Mouse (Mus musculus) midbrain, embryonic 14.5 days (tissue): Measurements from ENCODE around the gene Olfr286. TPM values are rescaled to one million over a fixed set of nuclear protein-coding genes. Genes with fewer than 3 reads are reported as not detected.

ENCODE experiments used
- ATAC-seq: fragments of 200-750 bp; cut with Nextera tagmentation; 2 replicates; pipeline ENCODE4 v1.8.0; 2017; ENCODE audit warnings: moderate number of reproducible peaks, moderate library complexity; ENCODE audit not compliant: low FRiP score, low TSS enrichment
- DNase-seq: peaks from one replicate; pipeline ENCODE4 v3.0.0-alpha.2; 2015
- H3K27ac ChIP-seq: fragments of 300-500 bp; sonication (generic); replicated peaks from 2 replicates; pipeline ENCODE4 v1.5.1; 2014; ENCODE audit warnings: mild to moderate bottlenecking, low read depth, low read length, moderate library complexity
- H3K27me3 ChIP-seq: fragments of 300-500 bp; sonication (generic); 2 replicates; pipeline ENCODE4 v1.6.1; 2014; ENCODE audit warnings: low read length, control low read depth, mixed read lengths; ENCODE audit not compliant: control insufficient read depth, insufficient read depth
- H3K36me3 ChIP-seq: fragments of 300-500 bp; sonication (generic); 2 replicates; pipeline ENCODE4 v1.6.1; 2014; ENCODE audit warnings: low read length, control low read depth; ENCODE audit not compliant: control insufficient read depth, insufficient read depth
- H3K4me1 ChIP-seq: fragments of 300-500 bp; sonication (generic); 2 replicates; pipeline ENCODE4 v1.6.1; 2014; ENCODE audit warnings: mild to moderate bottlenecking, antibody characterized with exemption, low read length, control low read depth; ENCODE audit not compliant: control insufficient read depth, insufficient read depth
- H3K4me2 ChIP-seq: fragments of 300-500 bp; sonication (generic); 2 replicates; pipeline ENCODE4 v1.6.1; 2014; ENCODE audit warnings: mild to moderate bottlenecking, low read length, moderate library complexity
- H3K4me3 ChIP-seq: fragments of 300-500 bp; sonication (generic); replicated peaks from 2 replicates; pipeline ENCODE4 v1.5.1; 2014; ENCODE audit warnings: low read depth, low read length
- H3K9ac ChIP-seq: fragments of 300-500 bp; sonication (generic); replicated peaks from 2 replicates; pipeline ENCODE4 v1.6.1; 2014; ENCODE audit warnings: mild to moderate bottlenecking, low read length, moderate library complexity
- H3K9me3 ChIP-seq: fragments of 300-500 bp; sonication (generic); 2 replicates; pipeline ENCODE4 v1.6.1; 2016; ENCODE audit warnings: low read length, control low read depth, mixed read lengths; ENCODE audit not compliant: control insufficient read depth
- WGBS: fragments of 180-500 bp; shearing (Covaris S2); extraction: QIAGEN DNeasy Blood & Tissue Kit; methylation state at CpG from one replicate; pipeline ENCODE4 v1.1.7; 2014; 5-methylcytosine and 5-hydroxymethylcytosine counted together
- polyA plus RNA-seq: library from polyadenylated mRNA; unstranded; fragments of >200 nt; fragmentation: Nextera tagmentation; extraction: Ambion mirVana; gene quantifications from 2 replicates; pipeline ENCODE4 v1.2.1, GENCODE M21; 2014

Olfr286 gene
- polyA plus RNA-seq, 1 experiment from 2014 or later, result not detected

GRCm38 (mm10) chr15:98214130-98214529 lies 20.1 kb downstream of the Olfr286 start:
- ATAC-seq, result no peak
- Histone ChIP-seq H3K9me3 (no peaks in the 10 kb centered on the region), H3K27ac (no peak overlapping the region), H3K4me3 (no peak overlapping the region), H3K4me1 (no peaks in the 10 kb centered on the region), H3K27me3 (no peaks in the 10 kb centered on the region), H3K36me3 (no peaks in the 10 kb centered on the region), H3K4me2 (no peak overlapping the region), H3K9ac (no peak overlapping the region)
- 79% methylated on average over 5 of the region's 5 CpGs for WGBS
- DNase-seq, result no peak

DNA sequence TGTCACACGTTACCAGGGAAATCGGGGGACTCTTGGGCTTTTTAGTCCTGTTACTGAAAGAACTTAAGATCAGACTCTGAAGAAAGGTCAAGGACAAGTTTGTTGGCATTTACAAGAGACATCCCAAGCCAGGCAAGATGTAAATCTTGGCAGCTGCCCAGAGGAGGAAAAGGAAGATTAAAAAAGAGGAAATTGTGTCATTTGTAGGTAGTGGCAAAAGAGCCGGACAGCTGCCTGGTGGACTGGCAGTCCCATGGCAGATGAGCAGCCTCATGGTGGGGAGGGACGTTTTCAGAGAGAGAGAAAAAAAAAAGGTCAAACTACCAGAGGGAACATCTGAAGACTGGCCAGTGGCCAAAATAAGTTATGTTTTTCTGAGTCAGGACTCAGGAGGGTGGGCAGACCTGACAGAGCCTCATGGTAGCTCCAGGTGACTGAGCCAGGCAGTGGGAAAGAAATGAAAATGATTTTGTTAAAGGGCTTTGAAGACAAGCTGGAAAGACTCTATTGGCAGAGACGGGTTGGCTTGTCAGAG lies 20.8 kb downstream of the Olfr286 start:
- Histone ChIP-seq H3K9ac (no peak overlapping the region), H3K9me3 (no peaks in the 10 kb centered on the region), H3K4me3 (no peak overlapping the region), H3K36me3 (no peaks in the 10 kb centered on the region), H3K4me2 (no peak overlapping the region), H3K27me3 (no peaks in the 10 kb centered on the region), H3K27ac (no peak overlapping the region), H3K4me1 (no peaks in the 10 kb centered on the region)
- ATAC-seq (no peak), DNase-seq (no peak)
- 82% methylated on average over 5 of the region's 5 CpGs for WGBS

GRCm38 (mm10) chr15:98209676-98210075 lies 24.6 kb downstream of the Olfr286 start:
- H3K9me3 ChIP-seq, result no peaks in the 10 kb centered on the region
- no peak overlapping the region for H3K9ac ChIP-seq
- no peaks in the 10 kb centered on the region for H3K27me3 ChIP-seq
- no peak overlapping the region for H3K4me3 ChIP-seq
- DNase-seq (no peak), ATAC-seq (no peak)
- WGBS, result 87% methylated on average over 7 of the region's 7 CpGs
- no peak overlapping the region for H3K27ac ChIP-seq
- no peaks in the 10 kb centered on the region for H3K4me1 ChIP-seq
- H3K36me3 ChIP-seq, result no peaks in the 10 kb centered on the region
- no peak overlapping the region for H3K4me2 ChIP-seq

GRCm38 (mm10) chr15:98195442-98195841 lies 38.8 kb downstream of the Olfr286 start, which contains the start of gene Olfr288:
Gene Olfr288 (minus strand): TSS chr15:98195542.
- Histone ChIP-seq H3K36me3 (no peaks in the 10 kb centered on the region), H3K27ac (no peak within 1 kb of the TSS), H3K4me1 (no peaks in the 10 kb centered on the region), H3K9me3 (no peaks in the 10 kb centered on the region), H3K4me3 (no peak within 1 kb of the TSS), H3K4me2 (no peak within 1 kb of the TSS), H3K9ac (no peak within 1 kb of the TSS), H3K27me3 (no peaks in the 10 kb centered on the region)
- 65% methylated on average over 3 of the region's 3 CpGs for WGBS
- DNase-seq, result no peak
- ATAC-seq, result no peak

- no peak for DNase-seq
- Histone ChIP-seq H3K27me3 (no peaks in the 10 kb centered on the region; the same call in 1 of the 2 replicates), H3K9me3 (no peaks in the 10 kb centered on the region), H3K4me2 (no peak overlapping the region), H3K9ac (no peak overlapping the region), H3K36me3 (no peaks in the 10 kb centered on the region), H3K4me3 (no peak overlapping the region), H3K27ac (no peak overlapping the region), H3K4me1 (0 out of 2 replicates have a peak, but pooled peaks cover 5% of the 10 kb centered on the region)
- ATAC-seq, result no peak
- 72% methylated on average over 4 of the region's 4 CpGs for whole genome bisulfite sequencing
These were observed 49.8 kb downstream of the Olfr286 start for GRCm38 (mm10) chr15:98184456-98184855.

- Histone ChIP-seq H3K4me1 (0 out of 2 replicates have a peak, but pooled peaks cover 5% of the 10 kb centered on the region), H3K9me3 (no peaks in the 10 kb centered on the region), H3K9ac (no peak overlapping the region), H3K4me3 (no peak overlapping the region), H3K27ac (no peak overlapping the region), H3K27me3 (no peaks in the 10 kb centered on the region; the same call in 1 of the 2 replicates), H3K36me3 (no peaks in the 10 kb centered on the region), H3K4me2 (peak overlapping the region; percentile 82; the same call in 1 of the 2 replicates)
- DNase-seq, result no peak
- no peak for ATAC-seq
- WGBS, result 75% methylated on average over 12 of the region's 12 CpGs
These were observed 52.2 kb downstream of the Olfr286 start for GRCm38 (mm10) chr15:98181856-98182570.

GRCm38 (mm10) chr15:98181132-98181711 lies 53.0 kb downstream of the Olfr286 start:
- ATAC-seq (peak; percentile 97), DNase-seq (peak; percentile 93)
- Histone ChIP-seq H3K4me2 (peak overlapping the region; percentile 82), H3K36me3 (no peaks in the 10 kb centered on the region), H3K9ac (peak overlapping the region; percentile 52), H3K27me3 (no peaks in the 10 kb centered on the region; the same call in 1 of the 2 replicates), H3K4me3 (peak overlapping the region; percentile 45), H3K27ac (peak overlapping the region; percentile 77), H3K4me1 (0 out of 2 replicates have a peak, but pooled peaks cover 5% of the 10 kb centered on the region), H3K9me3 (no peaks in the 10 kb centered on the region)
- WGBS, result under 1% methylated on average over 30 of the region's 30 CpGs

- H3K27me3 ChIP-seq, result no peaks in the 10 kb centered on the region; the same call in 1 of the 2 replicates
- H3K4me3 ChIP-seq, result peak overlapping the region; percentile 45
- no peaks in the 10 kb centered on the region for H3K36me3 ChIP-seq
- H3K9me3 ChIP-seq, result no peaks in the 10 kb centered on the region
- DNase-seq, result no peak
- peak overlapping the region; percentile 52 for H3K9ac ChIP-seq
- WGBS, result 3% methylated on average over 26 of the region's 26 CpGs
- peak overlapping the region; percentile 77 for H3K27ac ChIP-seq
- ATAC-seq, result no peak
- 0 out of 2 replicates have a peak, but pooled peaks cover 5% of the 10 kb centered on the region for H3K4me1 ChIP-seq
- peak overlapping the region; percentile 82 for H3K4me2 ChIP-seq
These were observed 53.6 kb downstream of the Olfr286 start for GRCm38 (mm10) chr15:98180567-98181131.
